Mouse (Mus musculus): ENCODE results near the gene Pdzd2. TPM values are rescaled to one million over a fixed set of nuclear protein-coding genes. Genes with fewer than 3 reads are reported as not detected.

The Pdzd2 gene
- polyA plus RNA-seq, 1 experiment = 4.2 TPM

DNA sequence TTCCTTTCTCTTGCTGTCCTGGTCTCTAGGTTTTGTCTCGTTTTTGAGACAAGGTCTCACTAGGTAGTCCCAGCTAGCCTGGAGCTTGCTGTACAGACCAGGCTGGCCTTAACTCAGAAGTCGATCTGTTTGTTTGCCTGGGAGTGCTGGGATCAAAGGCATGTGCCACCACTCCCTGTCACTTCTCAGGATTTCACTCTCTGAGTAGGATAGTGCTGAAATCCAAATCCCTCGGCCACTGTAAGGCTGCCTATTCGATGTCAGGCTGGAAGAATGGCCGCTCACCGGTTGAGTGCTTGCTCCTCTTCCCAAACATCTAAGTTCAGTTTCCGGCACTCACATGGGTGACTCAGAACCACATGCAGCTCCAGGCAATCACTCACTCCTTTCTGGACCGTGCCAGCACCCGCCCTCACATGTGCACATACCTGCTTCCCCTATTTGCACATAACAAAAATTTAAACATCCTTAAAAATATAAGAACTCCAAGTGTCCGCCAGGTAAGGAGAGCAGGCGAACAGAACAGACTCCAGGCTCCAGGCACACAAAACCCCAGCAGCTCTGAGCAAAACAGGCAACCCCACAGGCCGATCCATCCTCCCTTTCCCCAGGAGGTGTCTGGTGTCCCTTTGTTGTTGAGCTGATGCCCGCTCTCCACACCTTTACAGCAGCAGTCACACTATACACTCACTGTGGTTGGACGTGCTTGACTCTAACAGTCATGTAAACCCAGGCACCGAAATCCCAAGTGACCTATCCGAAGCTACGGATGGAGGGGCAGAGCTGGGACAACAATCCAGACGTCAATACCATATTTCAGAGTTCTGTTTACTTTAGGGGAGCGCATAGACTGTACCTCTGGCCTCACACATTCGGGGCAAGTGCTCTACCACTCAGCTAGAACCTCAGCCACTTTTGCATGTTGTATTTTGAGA is 124.5 kb downstream of the Pdzd2 start:
- no peak for DNase-seq
- WGBS = 88% methylated on average over 20 of the region's 20 CpGs
- Histone ChIP-seq H3K27me3 (ENCODE audit: control insufficient read depth, insufficient read depth, low read length) (no peaks in the 10 kb centered on the region), H3K36me3 (ENCODE audit: control insufficient read depth, insufficient read depth, low read length) (no peaks in the 10 kb centered on the region), H3K4me3 (ENCODE audit: control insufficient read depth, insufficient read depth, low read length) (no peak overlapping the region), H3K4me1 (replicated peaks; ENCODE audit: control insufficient read depth, insufficient read depth, low read length) (no peaks in the 10 kb centered on the region), H3K27ac (ENCODE audit: control insufficient read depth, insufficient read depth, low read length) (no peak overlapping the region)
- TF ChIP-seq POLR2A (IDR thresholded peaks at IDR 0.05; ENCODE audit: control insufficient read depth, extremely low read depth, insufficient read depth, low read length, poor library complexity) (no peak), CTCF (IDR thresholded peaks at IDR 0.05; ENCODE audit: borderline replicate concordance, control insufficient read depth, extremely low read depth, insufficient read depth, low read length, poor library complexity) (no peak)

DNA sequence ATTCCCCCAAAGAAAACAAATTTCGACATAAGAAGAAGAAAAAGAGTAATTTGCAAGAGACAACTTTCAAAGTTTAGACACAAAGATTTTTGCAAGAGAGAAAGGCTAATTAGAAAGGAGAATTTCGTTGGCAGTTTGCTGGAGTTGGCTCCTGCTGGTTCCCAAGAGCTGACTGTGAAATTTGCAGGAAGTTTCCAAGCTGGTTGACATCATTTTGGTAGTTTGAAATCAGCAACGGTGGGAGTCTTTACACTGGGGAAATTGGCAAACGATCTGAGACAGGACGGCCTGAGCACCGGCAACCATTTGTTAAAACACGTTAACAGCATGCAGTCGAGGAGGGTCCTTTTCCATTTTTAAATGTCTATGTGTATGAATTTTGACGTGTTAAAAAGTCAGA is 125.7 kb downstream of the Pdzd2 start:
- no peaks in the 10 kb centered on the region for H3K4me1 ChIP-seq (replicated peaks; ENCODE audit: control insufficient read depth, insufficient read depth, low read length)
- no peak overlapping the region for H3K27ac ChIP-seq (ENCODE audit: control insufficient read depth, insufficient read depth, low read length)
- no peak for DNase-seq
- no peaks in the 10 kb centered on the region for H3K27me3 ChIP-seq (ENCODE audit: control insufficient read depth, insufficient read depth, low read length)
- no peak overlapping the region for H3K4me3 ChIP-seq (ENCODE audit: control insufficient read depth, insufficient read depth, low read length)
- TF ChIP-seq CTCF (IDR thresholded peaks at IDR 0.05; ENCODE audit: borderline replicate concordance, control insufficient read depth, extremely low read depth, insufficient read depth, low read length, poor library complexity) = no peak
- TF ChIP-seq POLR2A (IDR thresholded peaks at IDR 0.05; ENCODE audit: control insufficient read depth, extremely low read depth, insufficient read depth, low read length, poor library complexity) = no peak
- 77% methylated on average over 9 of the region's 9 CpGs for WGBS
- no peaks in the 10 kb centered on the region for H3K36me3 ChIP-seq (ENCODE audit: control insufficient read depth, insufficient read depth, low read length)

DNA sequence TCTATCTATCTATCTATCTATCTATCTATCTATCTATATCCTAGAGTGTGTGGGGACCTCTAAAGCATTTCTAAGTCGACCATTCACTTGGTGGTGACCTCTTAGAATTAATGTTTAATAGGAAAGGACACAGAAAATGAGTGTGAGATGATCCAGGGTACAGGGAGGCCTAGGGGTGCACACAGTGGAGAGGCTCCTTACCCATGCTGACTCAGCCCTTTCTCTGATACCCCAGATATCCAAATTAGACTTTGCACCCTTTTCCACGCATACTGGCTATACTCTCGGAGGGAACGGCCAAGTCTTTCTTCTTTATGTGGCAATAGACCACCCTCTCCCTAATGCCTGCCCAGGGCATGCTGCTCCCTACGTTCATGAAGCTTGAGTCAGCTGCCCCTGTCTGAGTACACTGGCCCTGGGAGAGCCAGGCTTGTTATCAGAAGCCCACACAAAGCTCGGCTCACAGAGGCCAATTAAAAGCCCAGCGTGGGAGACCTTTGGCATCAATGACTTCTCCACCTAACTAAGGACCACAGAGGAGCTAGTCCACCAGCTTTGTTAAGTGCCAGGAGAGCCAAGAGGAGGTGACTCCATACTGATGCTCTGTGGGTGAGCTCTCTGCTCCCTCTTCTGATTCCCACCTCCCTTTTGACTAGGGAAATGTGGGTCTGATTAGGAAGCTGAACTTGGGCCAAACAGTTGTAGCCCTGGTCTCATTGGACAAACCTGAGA is 126.6 kb downstream of the Pdzd2 start:
- Histone ChIP-seq H3K4me3 (ENCODE audit: control insufficient read depth, insufficient read depth, low read length) (no peak overlapping the region), H3K4me1 (replicated peaks; ENCODE audit: control insufficient read depth, insufficient read depth, low read length) (no peaks in the 10 kb centered on the region), H3K27me3 (ENCODE audit: control insufficient read depth, insufficient read depth, low read length) (no peaks in the 10 kb centered on the region), H3K36me3 (ENCODE audit: control insufficient read depth, insufficient read depth, low read length) (no peaks in the 10 kb centered on the region), H3K27ac (ENCODE audit: control insufficient read depth, insufficient read depth, low read length) (no peak overlapping the region)
- 92% methylated on average over 7 of the region's 7 CpGs for WGBS
- DNase-seq = no peak
- TF ChIP-seq POLR2A (IDR thresholded peaks at IDR 0.05; ENCODE audit: control insufficient read depth, extremely low read depth, insufficient read depth, low read length, poor library complexity) (no peak), CTCF (IDR thresholded peaks at IDR 0.05; ENCODE audit: borderline replicate concordance, control insufficient read depth, extremely low read depth, insufficient read depth, low read length, poor library complexity) (no peak)

DNA sequence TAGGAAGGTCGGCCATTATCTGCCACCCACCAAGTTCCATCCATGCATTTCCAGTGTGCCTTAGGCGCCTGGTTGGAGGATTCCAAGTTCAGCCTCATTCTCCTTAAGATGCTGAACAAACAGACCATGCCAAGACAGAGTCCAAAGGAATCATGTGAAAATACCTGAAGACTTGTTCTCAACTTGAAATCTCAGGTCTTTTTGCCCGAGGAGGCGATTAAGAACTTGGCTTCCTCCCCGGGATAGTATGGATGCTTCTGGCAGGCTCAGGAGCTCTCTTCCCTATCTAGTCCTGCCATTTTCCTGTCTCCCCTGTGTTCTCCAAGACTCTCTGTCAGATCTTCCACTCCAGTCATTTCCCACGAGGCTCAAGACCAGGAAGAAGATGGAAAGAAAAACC is 131.6 kb downstream of the Pdzd2 start:
- WGBS = 89% methylated on average over 6 of the region's 6 CpGs
- no peak overlapping the region for H3K27ac ChIP-seq (ENCODE audit: control insufficient read depth, insufficient read depth, low read length)
- TF ChIP-seq POLR2A (IDR thresholded peaks at IDR 0.05; ENCODE audit: control insufficient read depth, extremely low read depth, insufficient read depth, low read length, poor library complexity) = no peak
- no peak for TF ChIP-seq CTCF (IDR thresholded peaks at IDR 0.05; ENCODE audit: borderline replicate concordance, control insufficient read depth, extremely low read depth, insufficient read depth, low read length, poor library complexity)
- no peaks in the 10 kb centered on the region for H3K36me3 ChIP-seq (ENCODE audit: control insufficient read depth, insufficient read depth, low read length)
- H3K27me3 ChIP-seq (ENCODE audit: control insufficient read depth, insufficient read depth, low read length) = no peaks in the 10 kb centered on the region
- H3K4me3 ChIP-seq (ENCODE audit: control insufficient read depth, insufficient read depth, low read length) = no peak overlapping the region
- no peak for DNase-seq
- H3K4me1 ChIP-seq (replicated peaks; ENCODE audit: control insufficient read depth, insufficient read depth, low read length) = no peaks in the 10 kb centered on the region

DNA sequence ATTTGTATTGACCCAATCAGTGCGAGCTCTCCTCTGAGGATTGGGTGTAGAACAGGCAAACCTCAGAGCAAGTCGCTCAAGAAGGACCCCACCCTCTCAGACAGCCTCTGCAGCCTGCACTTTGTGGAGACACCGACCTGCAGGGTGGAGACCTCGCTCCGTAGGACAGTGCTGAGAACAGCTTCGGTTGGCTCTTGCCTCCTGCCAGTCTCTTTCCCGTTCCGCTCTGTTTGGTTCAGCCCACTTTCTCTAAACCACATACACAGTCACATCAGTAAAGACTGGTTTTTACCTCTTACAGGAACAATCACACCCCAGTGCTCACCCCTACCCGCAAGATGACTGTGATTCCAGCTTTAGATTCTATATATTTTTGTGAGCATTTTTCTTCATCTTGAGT is 133.4 kb downstream of the Pdzd2 start:
- H3K27me3 ChIP-seq (ENCODE audit: control insufficient read depth, insufficient read depth, low read length) = no peaks in the 10 kb centered on the region
- DNase-seq = no peak
- no peak overlapping the region for H3K27ac ChIP-seq (ENCODE audit: control insufficient read depth, insufficient read depth, low read length)
- H3K36me3 ChIP-seq (ENCODE audit: control insufficient read depth, insufficient read depth, low read length) = no peaks in the 10 kb centered on the region
- no peaks in the 10 kb centered on the region for H3K4me1 ChIP-seq (replicated peaks; ENCODE audit: control insufficient read depth, insufficient read depth, low read length)
- TF ChIP-seq CTCF (IDR thresholded peaks at IDR 0.05; ENCODE audit: borderline replicate concordance, control insufficient read depth, extremely low read depth, insufficient read depth, low read length, poor library complexity) (no peak), POLR2A (IDR thresholded peaks at IDR 0.05; ENCODE audit: control insufficient read depth, extremely low read depth, insufficient read depth, low read length, poor library complexity) (no peak)
- 79% methylated on average over 9 of the region's 9 CpGs for WGBS
- H3K4me3 ChIP-seq (ENCODE audit: control insufficient read depth, insufficient read depth, low read length) = no peak overlapping the region

DNA sequence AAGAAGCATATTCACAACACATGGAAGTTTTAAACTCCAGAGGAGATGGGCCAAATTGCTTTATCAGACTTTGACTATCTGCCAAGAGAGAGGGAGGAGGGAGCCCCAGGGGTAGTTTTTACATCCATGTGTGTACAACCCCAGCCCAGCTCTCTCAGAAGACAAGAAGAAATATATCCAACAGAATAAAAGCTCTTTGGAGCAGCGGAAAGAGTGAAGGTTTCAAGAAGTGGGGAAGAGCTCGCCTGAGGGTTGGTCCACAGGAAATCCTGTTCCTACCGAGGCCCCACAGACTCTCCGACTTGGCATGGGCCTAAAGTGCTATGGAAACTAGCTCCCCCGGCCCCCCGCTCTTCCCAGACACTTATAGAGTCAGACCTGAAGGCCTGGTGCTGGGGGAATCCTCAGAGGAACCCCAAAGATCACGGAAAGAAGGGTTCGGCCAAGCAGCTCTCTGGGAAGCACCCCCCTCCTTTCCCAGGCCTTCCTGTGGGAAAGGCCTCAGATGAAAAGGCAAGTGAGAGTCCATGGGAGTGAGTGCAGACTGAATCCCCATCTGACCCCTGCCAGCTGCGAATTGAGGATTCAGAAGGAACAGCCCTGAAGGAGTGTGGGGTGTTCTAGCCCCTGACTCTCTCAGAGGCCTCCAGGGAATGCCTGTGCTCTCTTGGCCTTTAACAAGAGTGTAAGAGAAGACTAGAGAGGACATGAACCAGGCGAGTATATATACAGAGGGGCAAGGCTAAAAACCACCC is 134.3 kb downstream of the Pdzd2 start:
- DNase-seq = no peak
- 56% methylated on average over 10 of the region's 10 CpGs for WGBS
- H3K27ac ChIP-seq (ENCODE audit: control insufficient read depth, insufficient read depth, low read length) = no peak overlapping the region

More for the DNA sequence above, 134.3 kb downstream of the Pdzd2 start:
- no peaks in the 10 kb centered on the region for H3K4me1 ChIP-seq (replicated peaks; ENCODE audit: control insufficient read depth, insufficient read depth, low read length)
- no peaks in the 10 kb centered on the region for H3K27me3 ChIP-seq (ENCODE audit: control insufficient read depth, insufficient read depth, low read length)
- H3K4me3 ChIP-seq (ENCODE audit: control insufficient read depth, insufficient read depth, low read length) = no peak overlapping the region
- no peak for TF ChIP-seq CTCF (IDR thresholded peaks at IDR 0.05; ENCODE audit: borderline replicate concordance, control insufficient read depth, extremely low read depth, insufficient read depth, low read length, poor library complexity)
- no peak for TF ChIP-seq POLR2A (IDR thresholded peaks at IDR 0.05; ENCODE audit: control insufficient read depth, extremely low read depth, insufficient read depth, low read length, poor library complexity)
- H3K36me3 ChIP-seq (ENCODE audit: control insufficient read depth, insufficient read depth, low read length) = no peaks in the 10 kb centered on the region
